ENCODE assay signal across 18 mouse cellular contexts in the genomic region with DNA sequence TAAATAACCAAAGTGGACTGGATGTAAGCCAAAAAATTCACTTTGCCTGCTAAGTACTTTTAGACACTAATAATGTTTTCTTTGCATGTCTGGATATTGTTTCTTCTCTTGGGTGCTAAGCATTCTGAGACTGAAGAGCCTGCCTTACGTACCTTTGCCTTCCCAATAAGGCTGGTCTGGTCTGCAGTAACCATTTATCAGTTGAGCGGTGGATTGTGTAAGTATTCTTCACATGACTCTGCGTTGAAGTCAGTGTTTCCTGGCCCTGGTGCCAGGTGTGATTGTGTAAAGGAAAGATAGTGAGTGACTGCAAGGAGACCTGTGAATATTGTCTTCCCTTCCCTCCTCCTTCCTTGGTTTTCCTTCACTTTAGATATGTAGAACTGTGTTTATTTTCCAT.
"Had no signal": no experiment of that assay in that cellular context is flagged by ENCODE, and none has a peak within 500 bp of the region (broad histone marks: within the 10 kb centered on the region; RNA-seq: fewer than 3 reads in every experiment).

No protein-coding gene starts in this region.

- H3K27ac ChIP-seq: liver, embryonic 13.5 days; liver, embryonic 15.5 days; macrophage; midbrain, embryonic 10.5 days; midbrain, embryonic 12.5 days; neural tube, embryonic 12.5 days; stomach, embryonic 15.5 days; stomach, postnatal 0 days had no signal

- H3K9ac ChIP-seq: liver, embryonic 13.5 days; liver, embryonic 15.5 days; liver, postnatal 0 days; midbrain, embryonic 12.5 days; neural tube, embryonic 12.5 days; stomach, embryonic 15.5 days had no signal

- H3K36me3 ChIP-seq: liver, embryonic 13.5 days; liver, embryonic 15.5 days; midbrain, embryonic 10.5 days; midbrain, embryonic 12.5 days; neural tube, embryonic 12.5 days; stomach, embryonic 15.5 days had no signal

- ATAC-seq: liver, postnatal 0 days had no signal

- DNase-seq: liver; liver, embryonic 13.5 days; liver, postnatal 0 days; midbrain, embryonic 14.5 days; retina, postnatal 1 day; right cerebral cortex, adult 18-20 months; right cerebral cortex, postnatal 14 days; thymus, adult 2 months; thymus, postnatal 25 days; thymus, postnatal 4 days had no signal

- H3K4me3 ChIP-seq: liver, embryonic 13.5 days; liver, embryonic 15.5 days; midbrain, embryonic 10.5 days; midbrain, embryonic 12.5 days; neural tube, embryonic 12.5 days; stomach, embryonic 15.5 days had no signal

- H3K4me2 ChIP-seq: liver, embryonic 11.5 days; liver, embryonic 13.5 days; liver, embryonic 15.5 days; midbrain, embryonic 12.5 days; neural tube, embryonic 12.5 days; stomach, embryonic 15.5 days had no signal

- H3K27me3 ChIP-seq: liver, embryonic 13.5 days; liver, embryonic 15.5 days; midbrain, embryonic 12.5 days; neural tube, embryonic 12.5 days; stomach, embryonic 15.5 days had no signal

- H3K9me3 ChIP-seq: liver, embryonic 13.5 days; liver, embryonic 15.5 days; midbrain, embryonic 10.5 days; midbrain, embryonic 12.5 days; neural tube, embryonic 12.5 days; stomach, embryonic 15.5 days had no signal

- H3K4me1 ChIP-seq: liver, embryonic 13.5 days; liver, embryonic 15.5 days; midbrain, embryonic 10.5 days; midbrain, embryonic 12.5 days; neural tube, embryonic 12.5 days; stomach, embryonic 15.5 days had no signal
